Mouse (Mus musculus) E14TG2a.4 (cell line): ENCODE measurements around the gene Unc13a.

ENCODE experiments used
- CTCF ChIP-seq: conservative IDR thresholded peaks from 2 replicates; pipeline ENCODE4 v1.5.1; 2014; ENCODE audit warnings: low read length
- NANOG ChIP-seq: IDR thresholded peaks from 2 replicates; pipeline ENCODE4 v1.6.1; 2014; ENCODE audit warnings: borderline replicate concordance, low read length, mixed read lengths
- POU5F1 ChIP-seq: IDR thresholded peaks from 2 replicates; pipeline ENCODE4 v1.6.1; 2014; ENCODE audit warnings: low read length, borderline replicate concordance

GRCm38 (mm10) chr8:71595862-71596261 lies 75.7 kb downstream of the Unc13a start:
- TF ChIP-seq CTCF, result no peak; the same call in 1 of the 2 replicates
- TF ChIP-seq POU5F1, result no peak
- TF ChIP-seq NANOG, result no peak
